17 mouse cellular contexts compared by ENCODE assay signal in genomic region chr10:95545051-95545450, GRCm38 (mm10). TPM values are rescaled to one million over a fixed set of nuclear protein-coding genes. Genes with fewer than 3 reads are reported as not detected.
DNase-seq lines count a peak whose midpoint lies in the region; ATAC-seq lines count a peak whose summit lies in the region.
"Had no signal": no experiment of that assay in that cellular context is flagged by ENCODE, and none has a peak within 500 bp of the region (broad histone marks: within the 10 kb centered on the region; RNA-seq: fewer than 3 reads in every experiment).

No protein-coding gene starts in this region.

- H3K27ac ChIP-seq in forebrain, embryonic 13.5 days: no peak overlapping the region; the same call in 1 of the 2 replicates
- H3K27ac ChIP-seq in forebrain, embryonic 10.5 days: no peak overlapping the region
- H3K27ac ChIP-seq in midbrain, embryonic 11.5 days (ENCODE audit: low read depth, low read length): no peak overlapping the region
- no peak overlapping the region for H3K27ac ChIP-seq in midbrain, embryonic 16.5 days (ENCODE audit: low read length)
- H3K27ac ChIP-seq: hindbrain, postnatal 0 days; liver, embryonic 14.5 days had no signal

- H3K27me3 ChIP-seq in forebrain, embryonic 13.5 days: no peaks in the 10 kb centered on the region
- H3K27me3 ChIP-seq in forebrain, embryonic 10.5 days (ENCODE audit: poor library complexity, severe bottlenecking): no peaks in the 10 kb centered on the region
- H3K27me3 ChIP-seq in midbrain, embryonic 11.5 days (ENCODE audit: control insufficient read depth, insufficient read depth, low read length): no peaks in the 10 kb centered on the region
- H3K27me3 ChIP-seq in midbrain, embryonic 16.5 days (ENCODE audit: control insufficient read depth, insufficient read depth, low read depth, low read length): no peaks in the 10 kb centered on the region
- H3K27me3 ChIP-seq: neural tube, embryonic 15.5 days had no signal

- H3K9ac ChIP-seq in forebrain, embryonic 13.5 days: no peak overlapping the region
- H3K9ac ChIP-seq in midbrain, embryonic 11.5 days (ENCODE audit: low read length): no peak overlapping the region
- no peak overlapping the region for H3K9ac ChIP-seq in midbrain, embryonic 16.5 days (ENCODE audit: low read depth, low read length)
- H3K9ac ChIP-seq: liver, embryonic 14.5 days; neural tube, embryonic 15.5 days had no signal

- H3K9me3 ChIP-seq in forebrain, embryonic 13.5 days (replicated peaks): no peaks in the 10 kb centered on the region
- no peaks in the 10 kb centered on the region for H3K9me3 ChIP-seq in forebrain, embryonic 10.5 days
- H3K9me3 ChIP-seq in midbrain, embryonic 11.5 days (ENCODE audit: control insufficient read depth, low read length): no peaks in the 10 kb centered on the region
- H3K9me3 ChIP-seq in midbrain, embryonic 16.5 days (replicated peaks; ENCODE audit: control insufficient read depth, low read length, poor library complexity, severe bottlenecking): no peaks in the 10 kb centered on the region
- H3K9me3 ChIP-seq: neural tube, embryonic 15.5 days had no signal

- 0 out of 2 replicates have a peak, but pooled peaks have one; percentile 48 for ATAC-seq in forebrain, embryonic 13.5 days
- ATAC-seq in midbrain, embryonic 11.5 days (ENCODE audit: low FRiP score): no peak
- ATAC-seq in midbrain, embryonic 16.5 days: no peak
- no peak for ATAC-seq in megakaryocyte progenitor cell, adult 5-6 weeks (replicated peaks; ENCODE audit: poor library complexity)
- ATAC-seq: hindbrain, postnatal 0 days had no signal

- 0 out of 2 replicates have a peak, but pooled peaks cover 5% of the 10 kb centered on the region for H3K4me1 ChIP-seq in forebrain, embryonic 13.5 days
- no peaks in the 10 kb centered on the region for H3K4me1 ChIP-seq in forebrain, embryonic 10.5 days
- no peaks in the 10 kb centered on the region for H3K4me1 ChIP-seq in midbrain, embryonic 11.5 days (ENCODE audit: control insufficient read depth, insufficient read depth, low read length)
- H3K4me1 ChIP-seq in midbrain, embryonic 16.5 days (ENCODE audit: control insufficient read depth, insufficient read depth, low read length): no peaks in the 10 kb centered on the region
- H3K4me1 ChIP-seq: neural tube, embryonic 15.5 days had no signal

- no peak overlapping the region for H3K4me2 ChIP-seq in forebrain, embryonic 13.5 days
- H3K4me2 ChIP-seq in midbrain, embryonic 11.5 days: no peak overlapping the region
- no peak overlapping the region for H3K4me2 ChIP-seq in midbrain, embryonic 16.5 days (ENCODE audit: low read length)
- H3K4me2 ChIP-seq: neural tube, embryonic 15.5 days had no signal

- no peak for DNase-seq in forebrain, embryonic 10.5 days (ENCODE audit: extremely low spot score, low spot score)
- peak; percentile 82 for DNase-seq in midbrain, embryonic 11.5 days (ENCODE audit: low spot score, missing footprints)
- DNase-seq in cerebellum, adult 9-10 months: peak; percentile 64
- no peak for DNase-seq in ovary, postnatal 36 days (ENCODE audit: low spot score)
- DNase-seq in adrenal gland, adult (ENCODE audit: inconsistent age in 2 of 2, low spot score in 1 of 2): no peak
- DNase-seq: gastrocnemius, postnatal 36 days; heart, postnatal 10 days; kidney, adult 9 months; lung, postnatal 36 days; midbrain, embryonic 14.5 days; thymus, postnatal 14 days had no signal

- peaks cover 60% of the 10 kb centered on the region for H3K36me3 ChIP-seq in forebrain, embryonic 13.5 days (ENCODE audit: poor library complexity, severe bottlenecking)
- H3K36me3 ChIP-seq in forebrain, embryonic 10.5 days (replicated peaks): peaks cover 70% of the 10 kb centered on the region
- no peaks in the 10 kb centered on the region; the same call in 1 of the 2 replicates for H3K36me3 ChIP-seq in midbrain, embryonic 11.5 days (ENCODE audit: control insufficient read depth, insufficient read depth, low read length)
- peaks cover 11% of the 10 kb centered on the region; the same call in 1 of the 2 replicates for H3K36me3 ChIP-seq in midbrain, embryonic 16.5 days (ENCODE audit: control insufficient read depth, insufficient read depth, low read length)

- no peak overlapping the region for H3K4me3 ChIP-seq in forebrain, embryonic 13.5 days
- no peak overlapping the region for H3K4me3 ChIP-seq in forebrain, embryonic 10.5 days
- H3K4me3 ChIP-seq in midbrain, embryonic 11.5 days (ENCODE audit: low read depth, low read length): no peak overlapping the region
- H3K4me3 ChIP-seq in midbrain, embryonic 16.5 days (ENCODE audit: low read depth, low read length): no peak overlapping the region
- H3K4me3 ChIP-seq: neural tube, embryonic 15.5 days had no signal

- 84% methylated on average over 4 of the region's 4 CpGs for WGBS in forebrain, embryonic 13.5 days
- WGBS in forebrain, embryonic 10.5 days: 91% methylated on average over 4 of the region's 4 CpGs
- 87% methylated on average over 4 of the region's 4 CpGs for WGBS in midbrain, embryonic 11.5 days
- WGBS in midbrain, embryonic 16.5 days: 63% methylated on average over 4 of the region's 4 CpGs

RNA-seq across cellular contexts. Expression of gene Nudt4, which starts 18.9 kb away (rescaled TPM):
- 76.6 and 76.7 TPM in 2 replicates for polyA plus RNA-seq in forebrain, embryonic 13.5 days (2015; fragmentation: Nextera tagmentation; extraction: Ambion mirVana)
- polyA plus RNA-seq in forebrain, embryonic 10.5 days (2016; fragmentation: Nextera tagmentation; extraction: Ambion mirVana): 76.9 and 82.3 TPM in 2 replicates
- 141 and 148 TPM in 2 replicates for polyA plus RNA-seq in midbrain, embryonic 11.5 days (2014; fragmentation: Nextera tagmentation; extraction: Ambion mirVana)
- polyA plus RNA-seq in midbrain, embryonic 16.5 days (2015; fragmentation: Nextera tagmentation; extraction: Ambion mirVana): 59.9 and 61.0 TPM in 2 replicates
- total RNA-seq in megakaryocyte progenitor cell, adult 5-6 weeks (2015): 66.1 and 67.2 TPM in 2 replicates
- total RNA-seq in megakaryocyte progenitor cell, adult 5-6 weeks (2017): 53.7 and 60.6 TPM in 2 replicates

RNA-seq across cellular contexts. Expression of gene Ube2n, which starts 30.1 kb away (rescaled TPM):
- polyA plus RNA-seq in forebrain, embryonic 13.5 days (2015; fragmentation: Nextera tagmentation; extraction: Ambion mirVana): 482 and 484 TPM in 2 replicates
- 460 and 496 TPM in 2 replicates for polyA plus RNA-seq in forebrain, embryonic 10.5 days (2016; fragmentation: Nextera tagmentation; extraction: Ambion mirVana)
- 518 and 522 TPM in 2 replicates for polyA plus RNA-seq in midbrain, embryonic 11.5 days (2014; fragmentation: Nextera tagmentation; extraction: Ambion mirVana)
- 372 and 373 TPM in 2 replicates for polyA plus RNA-seq in midbrain, embryonic 16.5 days (2015; fragmentation: Nextera tagmentation; extraction: Ambion mirVana)
- 425 and 475 TPM in 2 replicates for total RNA-seq in megakaryocyte progenitor cell, adult 5-6 weeks (2015)
- 133 and 146 TPM in 2 replicates for total RNA-seq in megakaryocyte progenitor cell, adult 5-6 weeks (2017)

RNA-seq across cellular contexts. Expression of gene Mrpl42, which starts 43.3 kb away (rescaled TPM):
- polyA plus RNA-seq in forebrain, embryonic 13.5 days (2015; fragmentation: Nextera tagmentation; extraction: Ambion mirVana): 303 and 331 TPM in 2 replicates
- polyA plus RNA-seq in forebrain, embryonic 10.5 days (2016; fragmentation: Nextera tagmentation; extraction: Ambion mirVana): 381 and 393 TPM in 2 replicates
- 316 and 343 TPM in 2 replicates for polyA plus RNA-seq in midbrain, embryonic 11.5 days (2014; fragmentation: Nextera tagmentation; extraction: Ambion mirVana)
- polyA plus RNA-seq in midbrain, embryonic 16.5 days (2015; fragmentation: Nextera tagmentation; extraction: Ambion mirVana): 237 and 240 TPM in 2 replicates
- 241 and 298 TPM in 2 replicates for total RNA-seq in megakaryocyte progenitor cell, adult 5-6 weeks (2015)
- total RNA-seq in megakaryocyte progenitor cell, adult 5-6 weeks (2017): 245 and 254 TPM in 2 replicates

Comparison
In these comparisons a context has a peak if more than half of its experiments do, and no peak if none do; other contexts are left out.
1. DNase-seq: peak in midbrain, embryonic 11.5 days (single experiment) and cerebellum, adult 9-10 months (single experiment); none in forebrain, embryonic 10.5 days (single experiment), ovary, postnatal 36 days (single experiment) and adrenal gland, adult (0 of 2).